Comparison of ENCODE assay signal across 22 mouse cellular contexts in the genomic region with DNA sequence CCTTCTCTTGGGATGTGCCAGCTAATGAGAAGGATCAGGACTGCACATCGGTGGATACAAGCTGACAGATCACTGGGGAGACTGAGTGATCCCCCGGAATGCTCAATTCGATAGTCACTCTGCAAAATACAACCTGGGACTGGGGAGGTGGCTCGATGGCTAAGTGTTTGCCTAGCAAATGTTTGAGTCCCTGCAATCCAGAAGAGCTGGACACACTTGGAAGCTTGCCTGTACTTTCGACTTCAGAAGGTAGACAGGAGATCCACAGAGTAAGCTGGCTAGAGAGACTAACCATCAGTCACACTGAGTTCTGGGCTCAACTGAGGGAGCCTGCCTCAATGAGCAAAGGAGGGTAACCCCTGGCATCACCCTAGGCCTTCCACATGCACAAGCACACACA.
DNase-seq lines count a peak whose midpoint lies in the region; ATAC-seq and TF ChIP-seq lines count a peak whose summit lies in the region.
"Had no signal": no experiment of that assay in that cellular context is flagged by ENCODE, and none has a peak within 500 bp of the region (broad histone marks: within the 10 kb centered on the region; RNA-seq: fewer than 3 reads in every experiment).

No protein-coding gene starts in this region.

- no peak for ATAC-seq in liver, embryonic 12.5 days
- peak; percentile 61 for ATAC-seq in lung, embryonic 16.5 days (ENCODE audit: low read depth)
- no peak for ATAC-seq in erythroblast, adult 5-6 weeks (replicated peaks; ENCODE audit: low FRiP score, poor library complexity, severe bottlenecking)
- ATAC-seq: activated CD4-positive, CD25-positive, alpha-beta regulatory T cell, adult 4 months; forebrain, embryonic 15.5 days; Patski had no signal

- H3K4me3 ChIP-seq in liver, adult 2 months (ENCODE audit: insufficient read depth, low read depth, low read length), result no peak overlapping the region
- no peak overlapping the region for H3K4me3 ChIP-seq in liver, embryonic 12.5 days
- no peak overlapping the region for H3K4me3 ChIP-seq in lung, adult 2 months (replicated peaks; ENCODE audit: extremely low read depth, low read depth, low read length)
- H3K4me3 ChIP-seq in lung, embryonic 16.5 days (ENCODE audit: low read length), result no peak overlapping the region
- H3K4me3 ChIP-seq: embryonic facial prominence, embryonic 13.5 days; forebrain, embryonic 15.5 days; heart, embryonic 15.5 days; hindbrain, embryonic 15.5 days had no signal

- H3K4me2 ChIP-seq in liver, embryonic 12.5 days, result no peak overlapping the region
- H3K4me2 ChIP-seq in lung, embryonic 16.5 days (ENCODE audit: low read depth, low read length), result no peak overlapping the region
- H3K4me2 ChIP-seq: embryonic facial prominence, embryonic 13.5 days; forebrain, embryonic 15.5 days; heart, embryonic 11.5 days; heart, embryonic 15.5 days; hindbrain, embryonic 15.5 days had no signal

- no peaks in the 10 kb centered on the region for H3K27me3 ChIP-seq in liver, adult 2 months (ENCODE audit: control insufficient read depth, insufficient read depth, low read length)
- H3K27me3 ChIP-seq in liver, embryonic 12.5 days (replicated peaks), result no peaks in the 10 kb centered on the region
- H3K27me3 ChIP-seq in lung, embryonic 16.5 days (ENCODE audit: control insufficient read depth, insufficient read depth, low read depth, low read length), result no peaks in the 10 kb centered on the region
- H3K27me3 ChIP-seq: CH12.LX; embryonic facial prominence, embryonic 13.5 days; forebrain, embryonic 15.5 days; heart, embryonic 15.5 days; hindbrain, embryonic 15.5 days; Patski had no signal

- TF ChIP-seq CTCF in liver, adult 2 months (IDR thresholded peaks at IDR 0.05; ENCODE audit: low read depth, low read length), result no peak
- TF ChIP-seq CTCF in lung, adult 2 months (IDR thresholded peaks at IDR 0.05; ENCODE audit: insufficient read depth, low read length), result no peak

- no peak overlapping the region for H3K27ac ChIP-seq in liver, adult 2 months (replicated peaks; ENCODE audit: insufficient read depth, low read depth, low read length)
- no peak overlapping the region for H3K27ac ChIP-seq in liver, embryonic 12.5 days
- H3K27ac ChIP-seq in lung, embryonic 16.5 days (ENCODE audit: low read length), result no peak overlapping the region
- H3K27ac ChIP-seq: embryonic facial prominence, embryonic 13.5 days; forebrain, embryonic 15.5 days; heart, embryonic 15.5 days; hindbrain, embryonic 15.5 days had no signal

- no peaks in the 10 kb centered on the region for H3K79me2 ChIP-seq in liver, adult 2 months (ENCODE audit: control insufficient read depth, insufficient read depth, low read length)

- H3K4me1 ChIP-seq in liver, adult 2 months (ENCODE audit: control insufficient read depth, insufficient read depth, low read length), result peaks cover 19% of the 10 kb centered on the region
- H3K4me1 ChIP-seq in liver, embryonic 12.5 days, result no peaks in the 10 kb centered on the region
- H3K4me1 ChIP-seq in lung, adult 2 months (ENCODE audit: control insufficient read depth, insufficient read depth, low read length), result no peaks in the 10 kb centered on the region
- 0 out of 2 replicates have a peak, but pooled peaks cover 14% of the 10 kb centered on the region for H3K4me1 ChIP-seq in lung, embryonic 16.5 days (replicated peaks; ENCODE audit: control insufficient read depth, insufficient read depth, low read length)
- H3K4me1 ChIP-seq: forebrain, embryonic 15.5 days; heart, embryonic 15.5 days; hindbrain, embryonic 15.5 days had no signal

- no peaks in the 10 kb centered on the region for H3K36me3 ChIP-seq in liver, adult 2 months (ENCODE audit: control insufficient read depth, insufficient read depth, low read length)
- H3K36me3 ChIP-seq in liver, embryonic 12.5 days, result no peaks in the 10 kb centered on the region
- no peaks in the 10 kb centered on the region for H3K36me3 ChIP-seq in lung, embryonic 16.5 days (ENCODE audit: control insufficient read depth, insufficient read depth, low read length)
- H3K36me3 ChIP-seq: embryonic facial prominence, embryonic 13.5 days; forebrain, embryonic 15.5 days; heart, embryonic 15.5 days; hindbrain, embryonic 15.5 days had no signal

- DNase-seq in liver, adult 2 months (ENCODE audit: extremely low read depth, low read depth, low spot score), result peak; percentile 85
- DNase-seq in lung, adult 2 months, result peak; percentile 16
- DNase-seq in lung, postnatal 10 days, result no peak
- DNase-seq in lung, postnatal 36 days, result peak; percentile 59
- DNase-seq: adrenal gland, postnatal 14 days; cerebellum, adult 11-12 months; cerebellum, adult 9-10 months; cerebellum, postnatal 25 days; gastrocnemius, postnatal 36 days; heart, adult 18-20 months; heart, postnatal 14 days had no signal

- WGBS in liver, adult 2 months, result 23% methylated on average over 5 of the region's 5 CpGs
- WGBS in liver, embryonic 12.5 days (ENCODE audit: insufficient replicate concordance), result 54% methylated on average over 5 of the region's 5 CpGs
- whole genome bisulfite sequencing in lung, adult 2 months, result 68% methylated on average over 5 of the region's 5 CpGs
- WGBS in lung, embryonic 16.5 days, result 55% methylated on average over 5 of the region's 5 CpGs

- no peak overlapping the region for H3K9ac ChIP-seq in liver, adult 2 months (ENCODE audit: low read depth, low read length)
- H3K9ac ChIP-seq in liver, embryonic 12.5 days, result no peak overlapping the region
- no peak overlapping the region for H3K9ac ChIP-seq in lung, embryonic 16.5 days (ENCODE audit: low read length)
- H3K9ac ChIP-seq: embryonic facial prominence, embryonic 13.5 days; forebrain, embryonic 15.5 days; heart, embryonic 15.5 days; hindbrain, embryonic 15.5 days had no signal

- no peak for TF ChIP-seq POLR2A in liver, adult 2 months (IDR thresholded peaks at IDR 0.05; ENCODE audit: extremely low read depth, insufficient read depth, low read length)
- TF ChIP-seq POLR2A in lung, adult 2 months (IDR thresholded peaks at IDR 0.05; ENCODE audit: borderline replicate concordance, extremely low read depth, low read depth, low read length), result no peak

- H3K9me3 ChIP-seq in liver, embryonic 12.5 days (replicated peaks), result no peaks in the 10 kb centered on the region
- H3K9me3 ChIP-seq in lung, embryonic 16.5 days (ENCODE audit: control insufficient read depth, low read length), result no peaks in the 10 kb centered on the region
- H3K9me3 ChIP-seq: embryonic facial prominence, embryonic 13.5 days; forebrain, embryonic 15.5 days; heart, embryonic 15.5 days; hindbrain, embryonic 15.5 days had no signal
